Mouse (Mus musculus) hematopoietic stem cell, adult 5-6 weeks (primary cell): Measurements from ENCODE around the gene 9430038I01Rik. TPM values are rescaled to one million over a fixed set of nuclear protein-coding genes. Genes with fewer than 3 reads are reported as not detected.
"Not testable (repeated sequence)": the region's sequence is repeated elsewhere in the genome, so short reads cannot be mapped to it uniquely, and the experiment has no call there.

Experiments used
- ATAC-seq, 2 experiments: fragments of 125-278 bp in 1 of 2; replicated peaks in 1 of 2; 2 replicates each; pipeline ENCODE4 v1.8.0; 2016 to 2017; ENCODE audit warnings: inconsistent platforms in 2 of 2, mild to moderate bottlenecking in 2 of 2, moderate number of reproducible peaks in 2 of 2, low read depth in 1 of 2, moderate TSS enrichment in 1 of 2; ENCODE audit not compliant: low FRiP score in 2 of 2, poor library complexity in 2 of 2, severe bottlenecking in 2 of 2, insufficient read depth in 1 of 2, low TSS enrichment in 1 of 2
- total RNA-seq: library from RNA; stranded (forward); fragments of 172-1452, 232-1000 nt; gene quantifications from 2 replicates; pipeline ENCODE4 v1.2.3, GENCODE M21; 2017

Gene 9430038I01Rik
- 15.9 and 21.2 TPM in 2 replicates for total RNA-seq

- peak; percentile 97 to 98 for ATAC-seq
Measured at GRCm38 (mm10) chr7:137410337-137411197, at the start of gene 9430038I01Rik. Gene 9430038I01Rik (minus strand): TSS chr7:137410762.

GRCm38 (mm10) chr7:137445321-137445720 is 34.8 kb upstream of the 9430038I01Rik start:
- ATAC-seq, result no peak

GRCm38 (mm10) chr7:137442951-137443350 is 32.4 kb upstream of the 9430038I01Rik start:
- ATAC-seq, result no peak

- not testable (repeated sequence) for ATAC-seq
Measured at GRCm38 (mm10) chr7:137438962-137439361, 28.4 kb upstream of the 9430038I01Rik start.

- 0 out of 4 replicates have a peak, but pooled peaks have one; percentile 12 to 37 for ATAC-seq
Measured at GRCm38 (mm10) chr7:137438179-137438550, 27.6 kb upstream of the 9430038I01Rik start.

- ATAC-seq, result peak; percentile 99 to 100
Measured at GRCm38 (mm10) chr7:137437440-137438178, 27.0 kb upstream of the 9430038I01Rik start, which contains the start of gene Glrx3. Gene Glrx3 (plus strand): TSS chr7:137437614.

- 0 out of 4 replicates have a peak, but pooled peaks of 1 of the 2 experiments have one; percentile 3 for ATAC-seq
Measured at GRCm38 (mm10) chr7:137436901-137437300, 26.3 kb upstream of the 9430038I01Rik start.

- no peak for ATAC-seq
Measured at GRCm38 (mm10) chr7:137431769-137432603, 21.4 kb upstream of the 9430038I01Rik start.

- no peak for ATAC-seq
Measured at GRCm38 (mm10) chr7:137426693-137427092, 16.1 kb upstream of the 9430038I01Rik start.

- no peak for ATAC-seq
Measured at GRCm38 (mm10) chr7:137421236-137421635, 10.7 kb upstream of the 9430038I01Rik start.

GRCm38 (mm10) chr7:137420550-137420949 is 10.0 kb upstream of the 9430038I01Rik start:
- ATAC-seq, result no peak

- ATAC-seq, result no peak
Measured at GRCm38 (mm10) chr7:137414710-137415109, 4.1 kb upstream of the 9430038I01Rik start.

GRCm38 (mm10) chr7:137407428-137408058 is 3.0 kb downstream of the 9430038I01Rik start:
- no peak for ATAC-seq

GRCm38 (mm10) chr7:137404146-137404545 is 6.4 kb downstream of the 9430038I01Rik start:
- ATAC-seq, result no peak

GRCm38 (mm10) chr7:137398973-137399372 is 11.6 kb downstream of the 9430038I01Rik start:
- no peak for ATAC-seq

- no peak for ATAC-seq
Measured at GRCm38 (mm10) chr7:137397361-137397910, 13.1 kb downstream of the 9430038I01Rik start.

- ATAC-seq, result no peak
Measured at GRCm38 (mm10) chr7:137395421-137395820, 15.1 kb downstream of the 9430038I01Rik start.
